Mouse (Mus musculus): Measurements from ENCODE around the gene Mycl.
A peak's percentile ranks its signal among the peaks of the same experiment; 100 is the strongest.

Mycl gene

GRCm38 (mm10) chr4:123021591-123021990, 26.1 kb downstream of the Mycl start:
- DNase-seq, result no peak

DNA sequence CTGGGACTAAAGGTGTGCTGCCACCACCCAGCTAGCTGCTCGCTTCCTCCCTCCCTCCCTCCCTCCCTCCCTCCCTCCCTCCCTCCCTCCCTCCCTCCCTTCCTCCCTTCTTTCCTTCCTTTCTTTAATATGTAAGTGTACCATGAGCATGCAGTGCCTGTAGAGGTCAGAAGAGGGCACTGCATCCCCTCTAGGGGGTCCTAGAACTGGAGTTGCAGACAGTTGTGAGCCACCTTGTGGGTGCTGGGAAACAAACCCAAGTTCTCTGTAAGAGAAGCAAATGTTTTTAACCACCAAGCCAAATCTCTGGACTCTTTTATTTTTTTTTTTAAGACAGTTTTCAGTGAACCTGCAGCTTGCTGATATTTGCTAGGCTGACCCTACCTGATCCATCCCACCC, 27.4 kb downstream of the Mycl start:
- DNase-seq, result no peak

GRCm38 (mm10) chr4:123025418-123025817, 30.0 kb downstream of the Mycl start:
- no peak for DNase-seq

- DNase-seq, result no peak
Observed at GRCm38 (mm10) chr4:123026161-123026560, 30.7 kb downstream of the Mycl start.

- no peak for DNase-seq
Observed at GRCm38 (mm10) chr4:123026597-123026996, 31.1 kb downstream of the Mycl start.

GRCm38 (mm10) chr4:123034841-123035240, 39.4 kb downstream of the Mycl start:
- no peak for DNase-seq

DNA sequence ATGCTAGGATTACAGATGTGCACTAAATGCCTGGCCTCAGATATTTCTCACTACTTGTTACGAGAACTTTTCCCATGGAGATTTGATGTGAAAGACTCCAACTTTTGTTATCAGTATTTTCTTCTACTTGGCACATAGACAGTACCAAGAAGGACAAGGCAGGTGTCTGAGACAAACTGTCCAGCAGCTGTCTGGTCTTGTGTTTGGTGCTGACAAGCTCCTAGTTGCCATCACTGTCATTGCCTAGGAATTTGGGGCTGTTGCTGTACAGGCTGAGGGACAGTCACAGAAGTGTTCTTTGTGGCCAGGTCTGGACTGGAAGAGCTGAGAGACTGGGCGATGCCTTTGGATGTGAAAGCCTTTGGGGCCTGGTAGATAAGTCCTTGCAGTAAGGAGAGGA, 40.2 kb downstream of the Mycl start:
- no peak for DNase-seq

DNA sequence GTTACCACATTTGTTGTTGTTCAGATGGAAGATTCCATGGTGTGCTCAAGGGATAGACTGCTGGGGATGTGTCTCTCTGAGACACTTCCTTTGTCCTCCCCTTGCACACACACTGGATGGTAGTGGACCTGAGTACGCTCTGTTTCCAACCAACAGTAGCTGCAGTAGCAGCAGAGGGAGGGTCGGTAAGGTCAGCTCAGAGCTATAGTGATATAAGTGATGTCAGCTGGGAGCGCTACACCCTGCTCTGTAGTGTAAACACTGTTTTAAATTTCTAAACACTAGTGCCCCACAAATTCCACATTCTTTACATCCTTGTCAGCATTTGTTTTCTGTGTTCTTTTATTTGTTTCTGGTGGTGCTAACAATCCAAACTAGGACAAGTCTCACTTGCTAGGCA, 41.3 kb downstream of the Mycl start:
- no peak for DNase-seq

DNA sequence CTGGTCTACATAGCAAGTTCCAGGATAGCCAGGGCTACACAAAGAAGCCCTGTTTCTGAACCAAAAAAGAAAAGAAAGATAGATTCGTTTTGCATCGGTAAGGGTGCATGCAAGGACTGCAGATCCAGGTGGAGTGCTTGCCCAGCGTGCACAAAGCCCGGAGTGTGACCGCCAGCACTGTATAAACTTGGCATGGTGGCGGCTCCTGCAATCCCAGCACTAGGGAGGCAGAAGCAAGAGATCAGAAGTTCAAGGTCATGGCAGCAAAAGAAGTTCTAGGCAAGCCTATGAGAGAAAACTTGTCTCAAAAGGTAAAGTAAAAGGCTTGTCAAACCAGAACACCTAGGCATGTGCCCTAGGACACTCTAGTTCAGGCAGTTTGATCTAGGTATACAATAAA, 45.7 kb downstream of the Mycl start:
- no peak for DNase-seq

- no peak for DNase-seq
Observed at GRCm38 (mm10) chr4:123043858-123044257, 48.4 kb downstream of the Mycl start.

- no peak for DNase-seq
Observed at GRCm38 (mm10) chr4:123044842-123045241, 49.4 kb downstream of the Mycl start.

- no peak for DNase-seq
Observed at GRCm38 (mm10) chr4:123046300-123046699, 50.8 kb downstream of the Mycl start.

- DNase-seq, result peak; percentile 46 to 57
Observed at GRCm38 (mm10) chr4:123050681-123051211, 55.3 kb downstream of the Mycl start.
